ENCODE assay signal across 17 mouse cellular contexts in genomic region chr10:12586825-12587224, GRCm38 (mm10).
DNase-seq lines count a peak whose midpoint lies in the region; ATAC-seq and TF ChIP-seq lines count a peak whose summit lies in the region.
"Had no signal": no experiment of that assay in that cellular context is flagged by ENCODE, and none has a peak within 500 bp of the region (broad histone marks: within the 10 kb centered on the region; RNA-seq: fewer than 3 reads in every experiment).

No protein-coding gene starts in this region.

- peaks cover 6% of the 10 kb centered on the region; the same call in 1 of the 2 replicates for H3K4me1 ChIP-seq in forebrain, embryonic 14.5 days (ENCODE audit: control insufficient read depth, insufficient read depth, low read length)
- H3K4me1 ChIP-seq in forebrain, postnatal 0 days (ENCODE audit: insufficient read depth), result 0 out of 2 replicates have a peak, but pooled peaks cover 5% of the 10 kb centered on the region
- peaks cover 6% of the 10 kb centered on the region for H3K4me1 ChIP-seq in forebrain, embryonic 16.5 days (replicated peaks; ENCODE audit: control insufficient read depth, insufficient read depth, low read length)
- H3K4me1 ChIP-seq in forebrain, embryonic 10.5 days, result no peaks in the 10 kb centered on the region
- no peaks in the 10 kb centered on the region for H3K4me1 ChIP-seq in midbrain, embryonic 15.5 days
- no peaks in the 10 kb centered on the region for H3K4me1 ChIP-seq in midbrain, postnatal 0 days (ENCODE audit: insufficient read depth, low read length)
- H3K4me1 ChIP-seq: embryonic facial prominence, embryonic 10.5 days; embryonic facial prominence, embryonic 12.5 days had no signal

- H3K36me3 ChIP-seq in forebrain, embryonic 14.5 days (ENCODE audit: control insufficient read depth, insufficient read depth, low read length), result no peaks in the 10 kb centered on the region
- H3K36me3 ChIP-seq in forebrain, postnatal 0 days (ENCODE audit: insufficient read depth), result no peaks in the 10 kb centered on the region
- no peaks in the 10 kb centered on the region for H3K36me3 ChIP-seq in forebrain, embryonic 16.5 days (ENCODE audit: control insufficient read depth, insufficient read depth)
- no peaks in the 10 kb centered on the region for H3K36me3 ChIP-seq in forebrain, embryonic 10.5 days (replicated peaks)
- no peaks in the 10 kb centered on the region for H3K36me3 ChIP-seq in midbrain, embryonic 15.5 days (replicated peaks)
- H3K36me3 ChIP-seq in midbrain, postnatal 0 days (ENCODE audit: insufficient read depth, low read length), result no peaks in the 10 kb centered on the region
- H3K36me3 ChIP-seq: embryonic facial prominence, embryonic 10.5 days; embryonic facial prominence, embryonic 12.5 days had no signal

- no peaks in the 10 kb centered on the region for H3K9me3 ChIP-seq in forebrain, embryonic 14.5 days (replicated peaks; ENCODE audit: control insufficient read depth, low read length)
- H3K9me3 ChIP-seq in forebrain, postnatal 0 days (ENCODE audit: low read length), result no peaks in the 10 kb centered on the region
- peaks cover 2% of the 10 kb centered on the region; the same call in 1 of the 2 replicates for H3K9me3 ChIP-seq in forebrain, embryonic 16.5 days (ENCODE audit: control insufficient read depth, low read length)
- H3K9me3 ChIP-seq in forebrain, embryonic 10.5 days, result no peaks in the 10 kb centered on the region
- H3K9me3 ChIP-seq in midbrain, embryonic 15.5 days, result no peaks in the 10 kb centered on the region
- no peaks in the 10 kb centered on the region for H3K9me3 ChIP-seq in midbrain, postnatal 0 days (ENCODE audit: low read length)
- H3K9me3 ChIP-seq: embryonic facial prominence, embryonic 10.5 days; embryonic facial prominence, embryonic 12.5 days had no signal

- no peak overlapping the region for H3K27ac ChIP-seq in forebrain, embryonic 14.5 days (ENCODE audit: low read depth, low read length)
- H3K27ac ChIP-seq in forebrain, postnatal 0 days (ENCODE audit: low read depth, low read length), result no peak overlapping the region
- H3K27ac ChIP-seq in forebrain, embryonic 16.5 days (ENCODE audit: low read length), result no peak overlapping the region
- H3K27ac ChIP-seq in forebrain, embryonic 10.5 days, result no peak overlapping the region
- no peak overlapping the region for H3K27ac ChIP-seq in midbrain, embryonic 15.5 days
- no peak overlapping the region for H3K27ac ChIP-seq in midbrain, postnatal 0 days (ENCODE audit: low read depth, low read length)
- H3K27ac ChIP-seq: embryonic facial prominence, embryonic 10.5 days; embryonic facial prominence, embryonic 12.5 days had no signal

- no peak overlapping the region for H3K4me3 ChIP-seq in forebrain, embryonic 14.5 days (ENCODE audit: low read depth, low read length)
- no peak overlapping the region for H3K4me3 ChIP-seq in forebrain, postnatal 0 days (ENCODE audit: low read depth, low read length)
- H3K4me3 ChIP-seq in forebrain, embryonic 16.5 days (replicated peaks; ENCODE audit: low read length), result no peak overlapping the region
- no peak overlapping the region for H3K4me3 ChIP-seq in forebrain, embryonic 10.5 days
- no peak overlapping the region for H3K4me3 ChIP-seq in midbrain, embryonic 15.5 days
- H3K4me3 ChIP-seq in midbrain, postnatal 0 days (ENCODE audit: low read depth, low read length), result no peak overlapping the region
- H3K4me3 ChIP-seq: embryonic facial prominence, embryonic 10.5 days; embryonic facial prominence, embryonic 12.5 days had no signal

- no peak for TF ChIP-seq CTCF in forebrain, postnatal 0 days (IDR thresholded peaks at IDR 0.05; ENCODE audit: low read depth)
- no peak for TF ChIP-seq CTCF in midbrain, postnatal 0 days (IDR thresholded peaks at IDR 0.05)

- no peak overlapping the region for H3K9ac ChIP-seq in forebrain, embryonic 14.5 days (ENCODE audit: low read length)
- H3K9ac ChIP-seq in forebrain, postnatal 0 days, result no peak overlapping the region
- H3K9ac ChIP-seq in forebrain, embryonic 16.5 days (replicated peaks; ENCODE audit: low read depth, low read length), result no peak overlapping the region
- H3K9ac ChIP-seq in midbrain, embryonic 15.5 days, result no peak overlapping the region
- H3K9ac ChIP-seq in midbrain, postnatal 0 days (replicated peaks; ENCODE audit: low read length, poor library complexity, severe bottlenecking), result no peak overlapping the region
- H3K9ac ChIP-seq: embryonic facial prominence, embryonic 12.5 days had no signal

- WGBS in forebrain, embryonic 14.5 days, result 41% methylated on average over 2 of the region's 2 CpGs
- WGBS in forebrain, postnatal 0 days, result 33% methylated on average over 2 of the region's 2 CpGs
- 23% methylated on average over 2 of the region's 2 CpGs for WGBS in forebrain, embryonic 16.5 days
- WGBS in forebrain, embryonic 10.5 days, result 90% methylated on average over 2 of the region's 2 CpGs
- 52% methylated on average over 2 of the region's 2 CpGs for WGBS in midbrain, embryonic 15.5 days
- WGBS in midbrain, postnatal 0 days, result 72% methylated on average over 2 of the region's 2 CpGs

- peak; percentile 28 for ATAC-seq in forebrain, embryonic 14.5 days
- no peak; the same call in 1 of the 2 replicates for ATAC-seq in forebrain, postnatal 0 days
- ATAC-seq in forebrain, embryonic 16.5 days, result peak; percentile 26; the same call in 1 of the 2 replicates
- peak; percentile 60; the same call in 1 of the 2 replicates for ATAC-seq in midbrain, embryonic 15.5 days (replicated peaks)
- no peak for ATAC-seq in midbrain, postnatal 0 days (ENCODE audit: low FRiP score)
- ATAC-seq in megakaryocyte, adult 5-6 weeks (ENCODE audit: poor library complexity, severe bottlenecking), result no peak

- H3K27me3 ChIP-seq in forebrain, embryonic 14.5 days (replicated peaks; ENCODE audit: control insufficient read depth, insufficient read depth, low read length), result no peaks in the 10 kb centered on the region
- no peaks in the 10 kb centered on the region for H3K27me3 ChIP-seq in forebrain, postnatal 0 days (ENCODE audit: insufficient read depth, low read length)
- no peaks in the 10 kb centered on the region for H3K27me3 ChIP-seq in forebrain, embryonic 16.5 days (replicated peaks; ENCODE audit: control insufficient read depth, insufficient read depth, low read length)
- no peaks in the 10 kb centered on the region for H3K27me3 ChIP-seq in forebrain, embryonic 10.5 days (ENCODE audit: poor library complexity, severe bottlenecking)
- no peaks in the 10 kb centered on the region for H3K27me3 ChIP-seq in midbrain, embryonic 15.5 days (replicated peaks)
- H3K27me3 ChIP-seq in midbrain, postnatal 0 days (ENCODE audit: insufficient read depth, low read length), result no peaks in the 10 kb centered on the region
- H3K27me3 ChIP-seq: embryonic facial prominence, embryonic 12.5 days had no signal

- no peak for DNase-seq in forebrain, embryonic 14.5 days (ENCODE audit: low spot score)
- no peak for DNase-seq in forebrain, postnatal 0 days
- no peak for DNase-seq in forebrain, embryonic 10.5 days (ENCODE audit: extremely low spot score, low spot score)
- DNase-seq in midbrain, postnatal 0 days (ENCODE audit: low spot score), result no peak
- DNase-seq: adrenal gland, adult 2 months; adrenal gland, postnatal 10 days; adrenal gland, postnatal 25 days; cerebellum, adult 11-12 months; cerebellum, adult 2 months; cerebellum, adult 9-10 months; cerebellum, postnatal 10 days; cerebellum, postnatal 25 days had no signal

- no peak overlapping the region for H3K4me2 ChIP-seq in forebrain, embryonic 14.5 days (ENCODE audit: low read length)
- H3K4me2 ChIP-seq in forebrain, postnatal 0 days (ENCODE audit: low read depth), result no peak overlapping the region
- no peak overlapping the region for H3K4me2 ChIP-seq in forebrain, embryonic 16.5 days (ENCODE audit: low read length)
- no peak overlapping the region for H3K4me2 ChIP-seq in midbrain, embryonic 15.5 days
- H3K4me2 ChIP-seq in midbrain, postnatal 0 days (ENCODE audit: low read depth, low read length, poor library complexity, severe bottlenecking), result no peak overlapping the region
- H3K4me2 ChIP-seq: embryonic facial prominence, embryonic 12.5 days had no signal

Comparison
In these comparisons a context has a peak if more than half of its experiments do, and no peak if none do; other contexts are left out.
1. ATAC-seq: peak in forebrain, embryonic 14.5 days (single experiment), forebrain, embryonic 16.5 days (single experiment) and midbrain, embryonic 15.5 days (single experiment); none in forebrain, postnatal 0 days (single experiment), midbrain, postnatal 0 days (single experiment) and megakaryocyte, adult 5-6 weeks (single experiment).